Mouse (Mus musculus): ENCODE measurements at regions not wholly inside any gene's neighbourhood (a gene's known extent, or its start where the extent isn't known, plus 50 kb on each side); places are given as distances from the start of the nearest gene placed in this dataset.

- no peak overlapping the region for H3K4me2 ChIP-seq (ENCODE audit: low read depth, low read length, severe bottlenecking)
- no peaks in the 10 kb centered on the region for H3K9me3 ChIP-seq (ENCODE audit: control insufficient read depth, low read length)
- no peak for ATAC-seq (replicated peaks; ENCODE audit: low FRiP score)
- no peak for DNase-seq (ENCODE audit: low spot score)
- no peak overlapping the region for H3K9ac ChIP-seq (ENCODE audit: low read length)
- H3K27me3 ChIP-seq (ENCODE audit: control insufficient read depth, insufficient read depth, low read length), result no peaks in the 10 kb centered on the region
- H3K4me1 ChIP-seq (replicated peaks; ENCODE audit: control insufficient read depth, insufficient read depth, low read length), result no peaks in the 10 kb centered on the region
- H3K36me3 ChIP-seq (ENCODE audit: control insufficient read depth, insufficient read depth, low read length), result no peaks in the 10 kb centered on the region
- H3K4me3 ChIP-seq (ENCODE audit: low read depth, low read length), result no peak overlapping the region
- whole genome bisulfite sequencing, result 78% methylated on average over 10 of the region's 10 CpGs
- H3K27ac ChIP-seq (ENCODE audit: low read depth, low read length), result no peak overlapping the region
These were observed 61.1 kb upstream of the Cers6 start for GRCm38 (mm10) chr2:68799993-68800740.

GRCm38 (mm10) chr2:68804117-68804516, 57.1 kb upstream of the Cers6 start:
- no peak overlapping the region for H3K9ac ChIP-seq (ENCODE audit: low read length)
- WGBS, result 94% methylated on average over 6 of the region's 6 CpGs
- H3K4me3 ChIP-seq (ENCODE audit: low read depth, low read length), result no peak overlapping the region
- ATAC-seq (replicated peaks; ENCODE audit: low FRiP score), result no peak
- H3K4me1 ChIP-seq (replicated peaks; ENCODE audit: control insufficient read depth, insufficient read depth, low read length), result peaks cover 7% of the 10 kb centered on the region; the same call in 1 of the 2 replicates
- H3K36me3 ChIP-seq (ENCODE audit: control insufficient read depth, insufficient read depth, low read length), result no peaks in the 10 kb centered on the region
- no peaks in the 10 kb centered on the region for H3K9me3 ChIP-seq (ENCODE audit: control insufficient read depth, low read length)
- no peaks in the 10 kb centered on the region for H3K27me3 ChIP-seq (ENCODE audit: control insufficient read depth, insufficient read depth, low read length)
- no peak overlapping the region for H3K4me2 ChIP-seq (ENCODE audit: low read depth, low read length, severe bottlenecking)
- no peak for DNase-seq (ENCODE audit: low spot score)
- no peak overlapping the region for H3K27ac ChIP-seq (ENCODE audit: low read depth, low read length)

DNA sequence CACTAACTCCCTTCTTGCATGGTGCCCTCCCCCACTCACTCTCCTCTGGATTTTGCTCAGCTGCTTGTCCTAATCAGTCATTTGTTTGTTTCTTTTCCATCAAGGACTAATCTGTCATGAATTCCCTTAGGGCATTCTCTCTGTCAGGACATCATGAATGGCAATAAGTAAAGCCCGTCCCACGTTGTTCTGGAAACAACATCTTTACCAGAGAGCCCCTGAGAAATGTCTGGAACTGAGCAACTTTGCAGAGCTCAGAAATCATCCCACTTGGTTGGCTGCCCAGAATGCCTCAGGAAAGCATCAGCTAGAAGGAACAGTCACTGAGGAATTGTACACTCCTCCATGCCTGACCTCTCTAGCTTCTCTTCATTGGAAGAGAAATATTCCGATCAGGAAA, 55.4 kb upstream of the Cers6 start:
- Histone ChIP-seq H3K4me2 (ENCODE audit: low read depth, low read length, severe bottlenecking) (no peak overlapping the region), H3K4me3 (ENCODE audit: low read depth, low read length) (no peak overlapping the region), H3K9ac (ENCODE audit: low read length) (no peak overlapping the region), H3K27me3 (ENCODE audit: control insufficient read depth, insufficient read depth, low read length) (no peaks in the 10 kb centered on the region), H3K27ac (ENCODE audit: low read depth, low read length) (no peak overlapping the region), H3K36me3 (ENCODE audit: control insufficient read depth, insufficient read depth, low read length) (no peaks in the 10 kb centered on the region), H3K4me1 (replicated peaks; ENCODE audit: control insufficient read depth, insufficient read depth, low read length) (peaks cover 7% of the 10 kb centered on the region; the same call in 1 of the 2 replicates), H3K9me3 (ENCODE audit: control insufficient read depth, low read length) (no peaks in the 10 kb centered on the region)
- 36% methylated on average over 3 of the region's 3 CpGs for WGBS
- ATAC-seq (replicated peaks; ENCODE audit: low FRiP score), result peak; percentile 68
- DNase-seq (ENCODE audit: low spot score), result no peak

GRCm38 (mm10) chr2:68806311-68806895, 54.8 kb upstream of the Cers6 start:
- no peak for DNase-seq (ENCODE audit: low spot score)
- no peaks in the 10 kb centered on the region for H3K9me3 ChIP-seq (ENCODE audit: control insufficient read depth, low read length)
- WGBS, result 27% methylated on average over 10 of the region's 10 CpGs
- peaks cover 7% of the 10 kb centered on the region; the same call in 1 of the 2 replicates for H3K4me1 ChIP-seq (replicated peaks; ENCODE audit: control insufficient read depth, insufficient read depth, low read length)
- no peak overlapping the region for H3K9ac ChIP-seq (ENCODE audit: low read length)
- no peak overlapping the region for H3K27ac ChIP-seq (ENCODE audit: low read depth, low read length)
- H3K27me3 ChIP-seq (ENCODE audit: control insufficient read depth, insufficient read depth, low read length), result no peaks in the 10 kb centered on the region
- peak overlapping the region; percentile 12; the same call in 1 of the 2 replicates for H3K4me2 ChIP-seq (ENCODE audit: low read depth, low read length, severe bottlenecking)
- no peaks in the 10 kb centered on the region for H3K36me3 ChIP-seq (ENCODE audit: control insufficient read depth, insufficient read depth, low read length)
- ATAC-seq (replicated peaks; ENCODE audit: low FRiP score), result peak; percentile 89
- H3K4me3 ChIP-seq (ENCODE audit: low read depth, low read length), result no peak overlapping the region
